Comparison of ENCODE assay signal across 1 mouse cellular context in genomic region chr2:101678236-101679021, GRCm38 (mm10).
TF ChIP-seq lines count a peak whose summit lies in the region.

TSS of gene Traf6 (plus strand) at chr2:101678429.

TF ChIP-seq in CH12.LX, 34 proteins besides CTCF, POLR2A, EP300 and RAD21 (continued from another document):
- TF ChIP-seq UBTF (IDR thresholded peaks at IDR 0.05; ENCODE audit: low read depth, low read length), result peak; percentile 61; the same call in 1 of the 2 replicates
- no peak for TF ChIP-seq TBP (conservative IDR thresholded peaks at IDR 0.05; ENCODE audit: low read depth, low read length)
- TF ChIP-seq HCFC1 (IDR thresholded peaks at IDR 0.05; ENCODE audit: low read depth, low read length), result peak; percentile 86
- peak; percentile 95 for TF ChIP-seq ELF1 (IDR thresholded peaks at IDR 0.05; ENCODE audit: low read depth, low read length)
- peak; percentile 80; the same call in 1 of the 2 replicates for TF ChIP-seq ZMIZ1 (IDR thresholded peaks at IDR 0.05; ENCODE audit: low read depth, low read length)
- TF ChIP-seq PAX5 (IDR thresholded peaks at IDR 0.05; ENCODE audit: low read length), result no peak
- no peak for TF ChIP-seq CHD2 (IDR thresholded peaks at IDR 0.05; ENCODE audit: low read length)
- no peak for TF ChIP-seq ZKSCAN1 (IDR thresholded peaks at IDR 0.05; ENCODE audit: borderline replicate concordance, low read depth, low read length)
- TF ChIP-seq KAT2A (IDR thresholded peaks at IDR 0.05; ENCODE audit: insufficient replicate concordance, low read length), result peak; percentile 71; the same call in 1 of the 2 replicates
- 0 out of 2 replicates have a peak, but pooled peaks have one; percentile 35 for TF ChIP-seq MEF2A (IDR thresholded peaks at IDR 0.05; ENCODE audit: borderline replicate concordance, low read depth, low read length)
- TF ChIP-seq USF1 (IDR thresholded peaks at IDR 0.05; ENCODE audit: low read depth, low read length), result no peak
- TF ChIP-seq ETS1 (conservative IDR thresholded peaks at IDR 0.05; ENCODE audit: low read depth, low read length), result no peak
- TF ChIP-seq NRF1 (IDR thresholded peaks at IDR 0.05; ENCODE audit: low read depth, low read length), result no peak
